8 mouse cellular contexts compared by ENCODE assay signal in the genomic region with DNA sequence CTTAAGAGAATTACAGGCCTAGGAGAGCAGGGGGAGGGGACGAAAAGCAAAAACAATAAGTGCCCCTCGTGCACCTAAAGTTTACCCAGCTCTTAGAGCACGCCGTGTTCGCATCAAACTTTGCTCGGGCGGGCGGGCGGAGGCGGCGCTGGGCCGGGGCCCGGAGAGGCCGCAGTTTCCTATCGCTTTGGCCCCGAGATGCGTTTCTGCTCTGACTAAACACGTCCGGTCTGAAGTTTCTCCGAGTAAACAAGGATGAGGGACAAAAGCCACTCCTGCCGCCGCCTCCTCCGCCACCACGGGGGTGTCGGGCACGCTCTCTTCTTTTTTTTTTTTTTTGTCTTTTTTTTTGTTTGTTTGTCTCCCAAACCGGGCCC. TPM values are rescaled to one million over a fixed set of nuclear protein-coding genes. Genes with fewer than 3 reads are reported as not detected.
A peak's percentile ranks its signal among the peaks of the same experiment; 100 is the strongest.
DNase-seq lines count a peak whose midpoint lies in the region; ATAC-seq lines count a peak whose summit lies in the region.

No protein-coding gene starts in this region.

- DNase-seq in right cerebral cortex, postnatal 36 days (ENCODE audit: low spot score in 2 of 2) = peak; percentile 5 to 12
- no peak for DNase-seq in right cerebral cortex, adult 18-20 months
- peak; percentile 44 for DNase-seq in embryo, embryonic 11 days
- no peak for DNase-seq in hindbrain, embryonic 10.5 days (ENCODE audit: low spot score)
- no peak for DNase-seq in liver, embryonic 11.5 days (ENCODE audit: low spot score)
- DNase-seq in left cerebral cortex, postnatal 10 days (ENCODE audit: extremely low spot score in 1 of 2, low spot score in 2 of 2) = no peak

- no peak for ATAC-seq in liver, embryonic 11.5 days (replicated peaks; ENCODE audit: low FRiP score)
- ATAC-seq in monocyte, adult 5-6 weeks (replicated peaks; ENCODE audit: insufficient number of reproducible peaks, low FRiP score, low TSS enrichment, poor library complexity, severe bottlenecking) = 0 out of 2 replicates have a peak, but pooled peaks have one; percentile 32
- no peak for ATAC-seq in cerebellum, adult (ENCODE audit: insufficient number of reproducible peaks, low FRiP score, low TSS enrichment)

- H3K27ac ChIP-seq in hindbrain, embryonic 10.5 days = peak overlapping the region; percentile 100
- H3K27ac ChIP-seq in liver, embryonic 11.5 days (ENCODE audit: low read depth, low read length) = peak overlapping the region; percentile 99

- peaks cover 29% of the 10 kb centered on the region for H3K4me1 ChIP-seq in hindbrain, embryonic 10.5 days (replicated peaks)
- H3K4me1 ChIP-seq in liver, embryonic 11.5 days (replicated peaks; ENCODE audit: control insufficient read depth, insufficient read depth, low read length) = peaks cover 11% of the 10 kb centered on the region

- H3K36me3 ChIP-seq in hindbrain, embryonic 10.5 days = peaks cover 31% of the 10 kb centered on the region
- H3K36me3 ChIP-seq in liver, embryonic 11.5 days (ENCODE audit: control insufficient read depth, insufficient read depth, low read length) = peaks cover 13% of the 10 kb centered on the region

- intact Hi-C loops in left cerebral cortex, postnatal 10 days (cut with DNase I) = loop anchor here (5.0 kb wide), 2 partner anchors 239 to 471 kb away; no protein-coding TSS in a partner anchor

- peak overlapping the region; percentile 100 for H3K9ac ChIP-seq in liver, embryonic 11.5 days (ENCODE audit: low read depth, low read length)

- H3K27me3 ChIP-seq in hindbrain, embryonic 10.5 days (ENCODE audit: insufficient read depth, poor library complexity, severe bottlenecking) = no peaks in the 10 kb centered on the region
- H3K27me3 ChIP-seq in liver, embryonic 11.5 days (replicated peaks; ENCODE audit: control insufficient read depth, insufficient read depth, low read length) = no peaks in the 10 kb centered on the region

- under 1% methylated on average over 27 of the region's 27 CpGs for WGBS in hindbrain, embryonic 10.5 days
- under 1% methylated on average over 27 of the region's 27 CpGs for whole genome bisulfite sequencing in liver, embryonic 11.5 days

- peak overlapping the region; percentile 89 for H3K4me3 ChIP-seq in hindbrain, embryonic 10.5 days
- H3K4me3 ChIP-seq in liver, embryonic 11.5 days (ENCODE audit: low read depth, low read length) = peak overlapping the region; percentile 93

- peak overlapping the region; percentile 71 for H3K4me2 ChIP-seq in liver, embryonic 11.5 days

- no peaks in the 10 kb centered on the region for H3K9me3 ChIP-seq in hindbrain, embryonic 10.5 days
- H3K9me3 ChIP-seq in liver, embryonic 11.5 days (ENCODE audit: control insufficient read depth, low read length) = no peaks in the 10 kb centered on the region

RNA-seq across cellular contexts. Expression of gene Gm42791, which starts 56.2 kb away (rescaled TPM):
- polyA plus RNA-seq in hindbrain, embryonic 10.5 days (2016; fragmentation: Nextera tagmentation; extraction: Ambion mirVana) = 1.6 and 3.8 TPM in 2 replicates
- not detected in 2 replicates for polyA plus RNA-seq in liver, embryonic 11.5 days (2014; fragmentation: Nextera tagmentation; extraction: Ambion mirVana)
- not detected in 3 replicates for total RNA-seq in monocyte, adult 5-6 weeks (2017)
- 10 to 100 TPM in 1 of 2 experiments, 1 to 10 TPM in 1; 6.0 to 18.1 TPM for total RNA-seq in left cerebral cortex, postnatal 10 days (2021)

Comparison
In these comparisons a context has a peak if more than half of its experiments do, and no peak if none do; other contexts are left out.
1. DNase-seq: peak in right cerebral cortex, postnatal 36 days (2 of 2) and embryo, embryonic 11 days (single experiment); none in right cerebral cortex, adult 18-20 months (single experiment), hindbrain, embryonic 10.5 days (single experiment), liver, embryonic 11.5 days (single experiment) and left cerebral cortex, postnatal 10 days (0 of 2).